8 mouse cellular contexts compared by ENCODE assay signal in genomic region chr17:79353446-79354173, GRCm38 (mm10). TPM values are rescaled to one million over a fixed set of nuclear protein-coding genes. Genes with fewer than 3 reads are reported as not detected.
DNase-seq lines count a peak whose midpoint lies in the region; ATAC-seq lines count a peak whose summit lies in the region.

No protein-coding gene starts in this region.

- 6% methylated on average over 16 of the region's 16 CpGs for WGBS in kidney, embryonic 15.5 days
- 3% methylated on average over 16 of the region's 16 CpGs for WGBS in embryonic facial prominence, embryonic 13.5 days
- WGBS in hindbrain, embryonic 10.5 days = 5% methylated on average over 16 of the region's 16 CpGs
- 10% methylated on average over 16 of the region's 16 CpGs for WGBS in liver, embryonic 15.5 days (ENCODE audit: insufficient replicate concordance)
- 4% methylated on average over 16 of the region's 16 CpGs for WGBS in stomach, embryonic 15.5 days

- no peaks in the 10 kb centered on the region for H3K9me3 ChIP-seq in kidney, embryonic 15.5 days (replicated peaks)
- H3K9me3 ChIP-seq in embryonic facial prominence, embryonic 13.5 days = no peaks in the 10 kb centered on the region
- no peaks in the 10 kb centered on the region for H3K9me3 ChIP-seq in hindbrain, embryonic 10.5 days
- no peaks in the 10 kb centered on the region for H3K9me3 ChIP-seq in liver, embryonic 15.5 days (replicated peaks)
- no peaks in the 10 kb centered on the region for H3K9me3 ChIP-seq in stomach, embryonic 15.5 days

- DNase-seq in kidney, postnatal 25 days = no peak
- peak; percentile 28 for DNase-seq in hindbrain, embryonic 10.5 days (ENCODE audit: low spot score)
- no peak for DNase-seq in c-Kit-positive CD71-positive TER-119-positive erythroid progenitor cells, embryonic 14.5 days (ENCODE audit: low spot score)

- 0 out of 2 replicates have a peak, but pooled peaks cover 4% of the 10 kb centered on the region for H3K36me3 ChIP-seq in kidney, embryonic 15.5 days
- no peaks in the 10 kb centered on the region; the same call in 1 of the 2 replicates for H3K36me3 ChIP-seq in embryonic facial prominence, embryonic 13.5 days
- H3K36me3 ChIP-seq in hindbrain, embryonic 10.5 days = no peaks in the 10 kb centered on the region
- peaks cover 35% of the 10 kb centered on the region for H3K36me3 ChIP-seq in liver, embryonic 15.5 days (replicated peaks)
- no peaks in the 10 kb centered on the region for H3K36me3 ChIP-seq in stomach, embryonic 15.5 days

- 0 out of 2 replicates have a peak overlapping the region, but pooled peaks have one; percentile 71 for H3K27ac ChIP-seq in kidney, embryonic 15.5 days
- H3K27ac ChIP-seq in embryonic facial prominence, embryonic 13.5 days = peak overlapping the region; percentile 78; the same call in 1 of the 2 replicates
- peak overlapping the region; percentile 91; the same call in 1 of the 2 replicates for H3K27ac ChIP-seq in hindbrain, embryonic 10.5 days
- peak overlapping the region; percentile 91 for H3K27ac ChIP-seq in liver, embryonic 15.5 days (replicated peaks)
- H3K27ac ChIP-seq in stomach, embryonic 15.5 days = peak overlapping the region; percentile 87

- peak overlapping the region; percentile 100 for H3K4me2 ChIP-seq in kidney, embryonic 15.5 days
- peak overlapping the region; percentile 94 for H3K4me2 ChIP-seq in embryonic facial prominence, embryonic 13.5 days
- H3K4me2 ChIP-seq in liver, embryonic 15.5 days = peak overlapping the region; percentile 100
- H3K4me2 ChIP-seq in stomach, embryonic 15.5 days = peak overlapping the region; percentile 100

- peaks cover 47% of the 10 kb centered on the region for H3K4me1 ChIP-seq in kidney, embryonic 15.5 days
- H3K4me1 ChIP-seq in embryonic facial prominence, embryonic 13.5 days = peaks cover 62% of the 10 kb centered on the region
- H3K4me1 ChIP-seq in hindbrain, embryonic 10.5 days (replicated peaks) = peaks cover 39% of the 10 kb centered on the region
- H3K4me1 ChIP-seq in liver, embryonic 15.5 days (replicated peaks) = peaks cover 69% of the 10 kb centered on the region
- peaks cover 3% of the 10 kb centered on the region; the same call in 1 of the 2 replicates for H3K4me1 ChIP-seq in stomach, embryonic 15.5 days

- H3K27me3 ChIP-seq in kidney, embryonic 15.5 days = peaks cover 33% of the 10 kb centered on the region
- H3K27me3 ChIP-seq in embryonic facial prominence, embryonic 13.5 days = peaks cover 6% of the 10 kb centered on the region; the same call in 1 of the 2 replicates
- H3K27me3 ChIP-seq in hindbrain, embryonic 10.5 days (ENCODE audit: insufficient read depth, poor library complexity, severe bottlenecking) = peaks cover 57% of the 10 kb centered on the region
- peaks cover 12% of the 10 kb centered on the region for H3K27me3 ChIP-seq in liver, embryonic 15.5 days
- no peaks in the 10 kb centered on the region for H3K27me3 ChIP-seq in stomach, embryonic 15.5 days (replicated peaks)

- H3K9ac ChIP-seq in kidney, embryonic 15.5 days = peak overlapping the region; percentile 58; the same call in 1 of the 2 replicates
- peak overlapping the region; percentile 79 for H3K9ac ChIP-seq in embryonic facial prominence, embryonic 13.5 days
- H3K9ac ChIP-seq in liver, embryonic 15.5 days = peak overlapping the region; percentile 89
- H3K9ac ChIP-seq in stomach, embryonic 15.5 days = peak overlapping the region; percentile 55; the same call in 1 of the 2 replicates

- peak overlapping the region; percentile 70 for H3K4me3 ChIP-seq in kidney, embryonic 15.5 days (replicated peaks)
- H3K4me3 ChIP-seq in embryonic facial prominence, embryonic 13.5 days = peak overlapping the region; percentile 66
- H3K4me3 ChIP-seq in hindbrain, embryonic 10.5 days = peak overlapping the region; percentile 71
- peak overlapping the region; percentile 77 for H3K4me3 ChIP-seq in liver, embryonic 15.5 days (replicated peaks)
- peak overlapping the region; percentile 65 for H3K4me3 ChIP-seq in stomach, embryonic 15.5 days (replicated peaks)

- no peak for ATAC-seq in kidney, embryonic 15.5 days (replicated peaks; ENCODE audit: low FRiP score)
- no peak for ATAC-seq in embryonic facial prominence, embryonic 13.5 days (ENCODE audit: insufficient number of reproducible peaks, insufficient read depth, low FRiP score, low TSS enrichment, low read depth)
- ATAC-seq in liver, embryonic 15.5 days (ENCODE audit: insufficient read depth) = no peak
- no peak for ATAC-seq in stomach, embryonic 15.5 days (ENCODE audit: insufficient read depth, low FRiP score, low read depth)
- ATAC-seq in megakaryocyte-erythroid progenitor cell, adult 5-6 weeks (replicated peaks; ENCODE audit: low FRiP score, low TSS enrichment, poor library complexity, severe bottlenecking) = no peak

RNA-seq across cellular contexts. Expression of gene Cdc42ep3, which starts 1.3 kb away (rescaled TPM):
- polyA plus RNA-seq in kidney, embryonic 15.5 days (2015; fragmentation: Nextera tagmentation; extraction: Ambion mirVana) = 47.9 and 50.9 TPM in 2 replicates
- polyA plus RNA-seq in embryonic facial prominence, embryonic 13.5 days (2015; fragmentation: Nextera tagmentation; extraction: Ambion mirVana) = 61.4 and 67.9 TPM in 2 replicates
- 13.9 and 21.9 TPM in 2 replicates for polyA plus RNA-seq in hindbrain, embryonic 10.5 days (2016; fragmentation: Nextera tagmentation; extraction: Ambion mirVana)
- polyA plus RNA-seq in liver, embryonic 15.5 days (2015; fragmentation: Nextera tagmentation; extraction: Ambion mirVana) = 60.0 and 62.2 TPM in 2 replicates
- polyA plus RNA-seq in stomach, embryonic 15.5 days (2015; fragmentation: Nextera tagmentation; extraction: Ambion mirVana) = 58.9 and 60.1 TPM in 2 replicates
- 23.4 and 35.5 TPM in 2 replicates for total RNA-seq in megakaryocyte-erythroid progenitor cell, adult 5-6 weeks (2014; fragmentation: Nextera tagmentation)
- 61.9 and 94.2 TPM in 2 replicates for total RNA-seq in megakaryocyte-erythroid progenitor cell, adult 5-6 weeks (2017)
